Mouse (Mus musculus) E14TG2a.4 (cell line): ENCODE results near the gene Barx2.

Source experiments
- H3K27me3 ChIP-seq: 2 replicates; pipeline ENCODE4 v1.6.1; 2014; ENCODE audit warnings: low read length, control low read depth; ENCODE audit not compliant: insufficient read depth
- H3K36me3 ChIP-seq: 2 replicates; pipeline ENCODE4 v1.6.1; 2014; ENCODE audit warnings: low read length, control low read depth; ENCODE audit not compliant: insufficient read depth
- H3K4me1 ChIP-seq: replicated peaks from 2 replicates; pipeline ENCODE4 v1.6.1; 2014; ENCODE audit warnings: low read depth, low read length, control low read depth
- H3K4me3 ChIP-seq: replicated peaks from 2 replicates; pipeline ENCODE4 v1.5.1; 2014; ENCODE audit warnings: mild to moderate bottlenecking, low read length
- H3K9me3 ChIP-seq: 2 replicates; pipeline ENCODE4 v1.6.1; 2014; ENCODE audit warnings: low read length, control low read depth
- CTCF ChIP-seq: conservative IDR thresholded peaks from 2 replicates; pipeline ENCODE4 v1.5.1; 2014; ENCODE audit warnings: low read length
- NANOG ChIP-seq: IDR thresholded peaks from 2 replicates; pipeline ENCODE4 v1.6.1; 2014; ENCODE audit warnings: borderline replicate concordance, low read length, mixed read lengths
- POU5F1 ChIP-seq: IDR thresholded peaks from 2 replicates; pipeline ENCODE4 v1.6.1; 2014; ENCODE audit warnings: low read length, borderline replicate concordance

Barx2 gene

DNA sequence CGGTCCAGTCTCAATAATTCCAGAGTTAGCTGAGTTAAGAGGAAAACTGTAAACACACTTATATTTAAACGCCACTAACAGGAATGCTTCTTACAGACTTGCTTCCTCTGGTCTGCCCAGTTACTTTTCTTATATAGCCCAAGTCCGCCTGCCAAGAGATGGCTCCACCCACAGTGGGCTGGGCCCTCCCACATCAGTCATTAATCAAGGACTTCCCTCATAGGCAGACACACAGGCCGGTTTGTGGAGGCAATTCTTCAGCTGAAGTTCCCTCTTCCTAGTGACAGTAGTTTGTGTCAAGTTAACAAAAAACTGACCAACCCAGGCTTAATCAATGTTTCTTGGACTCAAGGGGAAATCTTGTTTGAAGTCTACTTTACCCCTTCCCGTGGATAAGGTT, 18.4 kb upstream of the Barx2 start:
- Histone ChIP-seq H3K4me1 (peaks cover 12% of the 10 kb centered on the region), H3K27me3 (peaks cover 6% of the 10 kb centered on the region), H3K4me3 (no peak overlapping the region), H3K9me3 (no peaks in the 10 kb centered on the region), H3K36me3 (no peaks in the 10 kb centered on the region)
- TF ChIP-seq NANOG (no peak), CTCF (no peak), POU5F1 (no peak)

DNA sequence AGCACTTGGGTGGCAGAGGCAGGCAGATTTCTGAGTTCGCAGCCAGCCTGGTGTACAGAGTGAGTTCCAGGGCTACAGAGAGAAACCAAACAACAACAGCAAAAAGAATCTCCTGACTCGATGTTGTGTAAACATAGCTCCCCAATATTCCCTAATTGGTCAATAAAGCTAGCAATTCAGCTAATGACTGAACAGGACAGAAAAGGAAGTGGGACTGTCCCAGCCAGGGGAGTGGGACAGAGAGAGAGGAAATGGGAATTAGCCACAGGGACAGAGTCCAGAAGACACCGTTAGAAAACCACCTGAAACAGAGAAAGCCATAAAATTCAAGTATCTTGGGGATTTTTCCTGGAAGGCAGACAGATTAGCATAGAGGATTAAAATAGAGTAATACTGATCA, 18.0 kb upstream of the Barx2 start:
- Histone ChIP-seq H3K27me3 (peaks cover 7% of the 10 kb centered on the region), H3K9me3 (no peaks in the 10 kb centered on the region), H3K36me3 (no peaks in the 10 kb centered on the region), H3K4me1 (peaks cover 12% of the 10 kb centered on the region), H3K4me3 (no peak overlapping the region)
- TF ChIP-seq NANOG, result no peak
- TF ChIP-seq POU5F1, result no peak
- no peak for TF ChIP-seq CTCF

DNA sequence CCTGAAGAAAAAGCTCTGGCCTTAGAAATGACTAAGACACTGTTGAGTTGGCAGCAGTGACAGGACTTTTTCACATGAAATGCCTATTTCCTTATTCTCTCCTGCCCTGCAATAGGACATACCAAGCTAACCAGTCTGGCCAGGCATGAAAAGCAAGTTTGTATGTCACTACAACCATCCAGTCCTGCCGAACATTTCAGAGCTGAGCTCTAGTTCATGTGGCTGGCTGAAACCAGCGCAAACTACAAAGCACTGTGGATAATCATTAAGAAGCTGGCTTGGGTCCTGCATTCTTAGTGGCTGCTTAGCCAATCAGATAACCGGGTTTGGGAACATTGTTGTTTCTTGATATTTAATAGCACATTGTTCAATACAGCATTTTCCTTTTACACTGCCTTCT, 13.5 kb upstream of the Barx2 start:
- no peak overlapping the region for H3K4me3 ChIP-seq
- peaks cover 9% of the 10 kb centered on the region for H3K4me1 ChIP-seq
- H3K36me3 ChIP-seq, result no peaks in the 10 kb centered on the region
- TF ChIP-seq POU5F1 (no peak), NANOG (no peak), CTCF (no peak)
- H3K9me3 ChIP-seq, result no peaks in the 10 kb centered on the region
- peaks cover 9% of the 10 kb centered on the region for H3K27me3 ChIP-seq

DNA sequence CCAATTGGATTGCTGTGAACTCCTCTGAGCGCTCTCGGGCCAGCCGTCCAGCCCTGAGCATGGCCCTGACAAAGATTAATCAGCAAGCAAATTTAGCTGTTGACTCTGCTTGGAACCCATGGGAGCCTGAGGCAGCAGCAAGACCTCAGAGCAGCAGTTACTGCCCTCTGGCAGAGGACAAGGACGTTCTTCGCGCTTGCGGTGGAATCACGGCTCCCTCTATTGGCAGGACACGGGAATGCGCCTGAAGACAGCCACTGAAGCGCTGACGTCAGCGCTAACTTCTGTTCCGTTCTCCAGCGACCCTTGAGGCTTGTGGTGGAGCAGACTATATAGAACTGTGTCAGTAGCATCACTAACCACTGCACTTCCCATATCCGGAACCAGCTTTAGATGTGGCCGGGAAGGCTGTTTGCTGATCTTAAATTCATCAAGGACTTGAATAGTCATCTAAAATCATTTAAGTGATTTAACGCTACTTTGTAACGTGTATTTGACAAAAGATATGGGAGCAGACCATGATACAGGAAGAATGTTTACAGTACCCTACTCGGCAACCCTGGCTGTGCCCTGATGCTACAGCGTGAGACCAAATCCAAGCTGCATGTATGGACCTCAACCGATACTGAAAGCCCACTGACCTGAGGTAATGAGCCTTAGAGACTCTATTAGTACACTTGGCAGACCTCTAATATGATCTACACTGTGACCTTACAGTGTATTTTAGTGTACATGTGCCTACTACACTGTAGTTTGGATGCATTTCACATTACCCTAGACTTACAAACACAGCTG, 12.8 kb upstream of the Barx2 start:
- H3K4me1 ChIP-seq, result 0 out of 2 replicates have a peak, but pooled peaks cover 3% of the 10 kb centered on the region
- TF ChIP-seq NANOG (no peak), CTCF (peak; percentile 96), POU5F1 (no peak)
- H3K36me3 ChIP-seq, result no peaks in the 10 kb centered on the region
- H3K9me3 ChIP-seq, result no peaks in the 10 kb centered on the region
- peaks cover 13% of the 10 kb centered on the region for H3K27me3 ChIP-seq
- H3K4me3 ChIP-seq, result no peak overlapping the region

DNA sequence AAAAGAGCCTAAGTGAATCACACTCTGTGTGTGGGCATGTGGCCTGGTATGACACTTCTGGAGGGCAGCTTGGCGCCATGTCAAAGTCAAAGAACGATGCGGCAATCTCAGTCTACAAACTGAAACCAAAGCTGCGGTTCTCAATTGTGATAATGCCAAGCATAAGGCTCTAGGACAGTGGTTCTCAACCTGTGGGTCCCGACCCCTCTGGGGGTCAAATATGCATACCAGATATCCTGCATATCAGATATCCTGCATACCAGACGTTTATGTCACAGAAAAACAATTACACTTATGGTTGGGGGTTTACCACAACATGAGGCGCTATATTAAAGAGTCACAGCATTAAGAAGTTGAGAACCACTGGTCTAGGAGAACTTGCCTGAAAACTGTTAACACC, 10.3 kb upstream of the Barx2 start:
- TF ChIP-seq POU5F1, result no peak
- TF ChIP-seq CTCF, result no peak
- no peak for TF ChIP-seq NANOG
- no peak overlapping the region for H3K4me3 ChIP-seq
- H3K27me3 ChIP-seq, result peaks cover 34% of the 10 kb centered on the region
- H3K9me3 ChIP-seq, result no peaks in the 10 kb centered on the region
- 0 out of 2 replicates have a peak, but pooled peaks cover 3% of the 10 kb centered on the region for H3K4me1 ChIP-seq
- no peaks in the 10 kb centered on the region for H3K36me3 ChIP-seq

DNA sequence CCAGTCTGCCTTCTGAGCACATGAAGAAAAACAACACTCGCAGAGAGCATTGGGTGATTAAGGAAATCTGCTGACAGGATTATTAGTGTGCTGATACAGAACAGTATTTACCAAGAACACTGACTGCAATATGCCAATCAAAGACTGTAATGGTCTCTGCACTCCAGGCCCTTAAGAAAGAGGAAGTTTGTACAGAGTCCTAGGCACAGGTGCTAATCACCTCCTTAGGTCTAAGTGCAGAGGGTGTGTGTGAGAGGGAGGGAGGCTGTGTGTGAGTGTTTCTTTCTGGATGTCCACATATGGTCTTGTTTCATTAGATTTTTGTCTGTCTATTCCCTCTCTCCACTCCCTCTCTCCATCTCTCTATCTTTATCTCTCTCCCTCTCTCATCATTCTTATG, 6.5 kb upstream of the Barx2 start:
- Histone ChIP-seq H3K4me1 (peaks cover 7% of the 10 kb centered on the region), H3K9me3 (no peaks in the 10 kb centered on the region), H3K36me3 (no peaks in the 10 kb centered on the region), H3K4me3 (no peak overlapping the region), H3K27me3 (peaks cover 60% of the 10 kb centered on the region)
- TF ChIP-seq CTCF (no peak), NANOG (no peak), POU5F1 (no peak)

DNA sequence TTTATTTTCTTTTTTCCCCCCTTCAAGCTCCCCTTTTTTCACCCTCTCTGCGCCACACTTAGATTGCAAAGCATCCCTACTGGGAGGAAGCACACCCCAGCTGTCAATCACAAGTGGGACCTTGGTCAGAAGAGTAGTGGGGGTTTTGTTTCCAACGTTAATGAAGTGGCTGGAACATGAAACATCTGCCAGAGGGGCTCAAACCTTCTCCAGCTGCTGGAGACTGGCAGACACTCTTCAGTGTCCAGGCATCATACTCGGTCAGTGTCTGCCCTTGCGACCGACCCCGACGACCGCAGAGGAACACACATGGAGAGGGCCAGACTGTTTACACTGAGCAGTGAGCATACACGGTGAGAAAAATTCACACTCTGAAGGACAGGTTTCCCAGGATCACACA, 3.2 kb upstream of the Barx2 start:
- no peaks in the 10 kb centered on the region for H3K9me3 ChIP-seq
- peaks cover 25% of the 10 kb centered on the region for H3K4me1 ChIP-seq
- no peak overlapping the region for H3K4me3 ChIP-seq
- peaks cover 87% of the 10 kb centered on the region for H3K27me3 ChIP-seq
- TF ChIP-seq CTCF, result no peak
- TF ChIP-seq NANOG, result no peak
- H3K36me3 ChIP-seq, result no peaks in the 10 kb centered on the region

DNA sequence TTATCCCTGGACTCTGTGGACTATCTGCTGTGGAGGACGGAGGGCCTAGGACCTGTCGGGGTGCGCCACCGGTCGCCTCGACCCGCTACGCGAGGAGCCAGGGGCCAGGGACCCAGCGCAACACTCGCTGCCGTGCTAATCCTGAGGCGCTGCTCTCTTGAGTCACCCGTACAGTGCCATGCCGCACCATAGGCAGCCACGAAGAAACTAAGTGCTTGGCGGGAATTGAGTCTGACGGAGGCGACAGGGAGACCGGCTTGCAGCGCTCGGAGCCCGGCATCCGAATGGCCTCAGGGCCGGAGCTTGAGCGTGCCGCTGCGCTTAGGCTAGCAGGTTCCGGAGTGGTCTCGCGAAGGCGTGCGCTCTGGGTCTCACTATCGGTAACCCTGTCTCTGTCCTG, 1.6 kb upstream of the Barx2 start:
- H3K27me3 ChIP-seq, result peaks cover 90% of the 10 kb centered on the region
- H3K4me1 ChIP-seq, result peaks cover 25% of the 10 kb centered on the region
- TF ChIP-seq NANOG, result no peak
- TF ChIP-seq CTCF, result no peak
- no peak for TF ChIP-seq POU5F1
- H3K4me3 ChIP-seq, result peak overlapping the region; percentile 88
- no peaks in the 10 kb centered on the region for H3K36me3 ChIP-seq
- no peaks in the 10 kb centered on the region for H3K9me3 ChIP-seq
